Mouse (Mus musculus): ENCODE measurements around the gene Ncl. TPM values are rescaled to one million over a fixed set of nuclear protein-coding genes. Genes with fewer than 3 reads are reported as not detected.

Ncl gene
- polyA plus RNA-seq, 1 experiment from 2014 or later = 452 TPM

DNA sequence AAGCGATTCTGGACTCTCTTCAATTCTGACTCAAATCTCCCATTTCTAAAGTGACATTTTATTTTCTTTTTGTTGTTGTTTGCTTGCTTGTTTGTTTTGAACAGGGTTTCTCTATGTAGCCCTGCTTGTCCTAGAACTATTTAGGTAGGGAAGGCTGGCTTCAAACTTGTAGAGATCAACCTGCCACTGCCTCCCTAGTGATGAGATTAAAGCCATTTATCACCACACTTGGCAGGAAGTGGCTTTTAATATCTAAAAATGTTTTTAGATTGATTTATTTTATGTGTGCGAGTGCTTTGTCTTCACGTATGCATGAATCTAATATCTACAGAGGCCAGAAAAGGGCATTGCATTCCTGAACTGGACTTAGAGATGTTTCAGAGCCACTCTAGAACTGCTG, 34.0 kb upstream of the Ncl start:
- 92% methylated on average over 3 of the region's 3 CpGs for WGBS
- no peak for ATAC-seq (ENCODE audit: insufficient number of reproducible peaks, insufficient read depth, low FRiP score, low TSS enrichment, low read depth)
- no peaks in the 10 kb centered on the region for H3K27me3 ChIP-seq
- no peaks in the 10 kb centered on the region for H3K36me3 ChIP-seq
- no peak overlapping the region for H3K4me3 ChIP-seq
- H3K4me2 ChIP-seq = no peak overlapping the region
- no peak overlapping the region for H3K9ac ChIP-seq
- H3K4me1 ChIP-seq = peaks cover 3% of the 10 kb centered on the region
- no peak overlapping the region for H3K27ac ChIP-seq
- no peaks in the 10 kb centered on the region for H3K9me3 ChIP-seq

GRCm38 (mm10) chr1:86391425-86391824, 32.2 kb upstream of the Ncl start:
- H3K4me2 ChIP-seq = no peak overlapping the region
- WGBS = 50% methylated on average over 2 of the region's 2 CpGs
- H3K27ac ChIP-seq = no peak overlapping the region
- H3K9me3 ChIP-seq = no peaks in the 10 kb centered on the region
- H3K27me3 ChIP-seq = no peaks in the 10 kb centered on the region
- peaks cover 3% of the 10 kb centered on the region for H3K4me1 ChIP-seq
- no peaks in the 10 kb centered on the region for H3K36me3 ChIP-seq
- H3K9ac ChIP-seq = no peak overlapping the region
- no peak for ATAC-seq (ENCODE audit: insufficient number of reproducible peaks, insufficient read depth, low FRiP score, low TSS enrichment, low read depth)
- H3K4me3 ChIP-seq = no peak overlapping the region

- Histone ChIP-seq H3K4me2 (no peak overlapping the region), H3K9me3 (no peaks in the 10 kb centered on the region), H3K27ac (no peak overlapping the region), H3K9ac (0 out of 2 replicates have a peak overlapping the region, but pooled peaks have one; percentile 21), H3K4me3 (no peak overlapping the region), H3K36me3 (no peaks in the 10 kb centered on the region), H3K4me1 (peaks cover 3% of the 10 kb centered on the region), H3K27me3 (no peaks in the 10 kb centered on the region)
- WGBS = 3% methylated on average over 11 of the region's 11 CpGs
- no peak for ATAC-seq (ENCODE audit: insufficient number of reproducible peaks, insufficient read depth, low FRiP score, low TSS enrichment, low read depth)
These were observed 30.0 kb upstream of the Ncl start for GRCm38 (mm10) chr1:86389230-86389629.

DNA sequence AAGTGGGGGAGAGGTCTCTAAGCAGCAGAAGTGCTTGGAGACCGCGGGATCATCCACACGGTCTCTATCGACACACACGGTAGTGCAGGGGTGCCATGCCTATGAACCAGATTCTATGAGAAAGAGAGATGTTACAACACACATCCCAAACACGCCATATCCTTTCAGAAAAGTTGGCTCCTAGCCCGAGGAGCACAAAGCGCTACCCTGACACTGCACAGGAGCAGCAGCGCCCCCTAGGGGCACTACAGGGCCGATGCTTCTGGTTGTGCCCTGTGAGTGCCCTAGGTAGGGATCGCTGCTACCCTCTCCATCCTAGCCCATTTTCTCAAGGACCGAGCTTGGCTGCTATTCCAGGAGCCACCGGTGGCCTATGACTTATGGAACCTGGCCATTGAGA, 21.8 kb upstream of the Ncl start:
- ATAC-seq (ENCODE audit: insufficient number of reproducible peaks, insufficient read depth, low FRiP score, low TSS enrichment, low read depth) = no peak
- Histone ChIP-seq H3K9ac (no peak overlapping the region), H3K27me3 (no peaks in the 10 kb centered on the region), H3K4me1 (peaks cover 23% of the 10 kb centered on the region), H3K9me3 (no peaks in the 10 kb centered on the region), H3K36me3 (no peaks in the 10 kb centered on the region), H3K4me2 (peak overlapping the region; percentile 14; the same call in 1 of the 2 replicates), H3K27ac (no peak overlapping the region), H3K4me3 (no peak overlapping the region)
- 36% methylated on average over 13 of the region's 13 CpGs for WGBS

- no peaks in the 10 kb centered on the region for H3K27me3 ChIP-seq
- H3K4me1 ChIP-seq = peaks cover 23% of the 10 kb centered on the region
- 0 out of 2 replicates have a peak overlapping the region, but pooled peaks have one; percentile 5 for H3K4me2 ChIP-seq
- no peak overlapping the region for H3K4me3 ChIP-seq
- 61% methylated on average over 9 of the region's 9 CpGs for WGBS
- H3K9me3 ChIP-seq = no peaks in the 10 kb centered on the region
- ATAC-seq (ENCODE audit: insufficient number of reproducible peaks, insufficient read depth, low FRiP score, low TSS enrichment, low read depth) = no peak
- H3K9ac ChIP-seq = no peak overlapping the region
- peak overlapping the region; percentile 69; the same call in 1 of the 2 replicates for H3K27ac ChIP-seq
- H3K36me3 ChIP-seq = no peaks in the 10 kb centered on the region
These were observed 20.0 kb upstream of the Ncl start for GRCm38 (mm10) chr1:86379161-86379569.

- ATAC-seq (ENCODE audit: insufficient number of reproducible peaks, insufficient read depth, low FRiP score, low TSS enrichment, low read depth) = no peak
- Histone ChIP-seq H3K9ac (no peak overlapping the region), H3K9me3 (no peaks in the 10 kb centered on the region), H3K27ac (no peak overlapping the region), H3K36me3 (no peaks in the 10 kb centered on the region), H3K27me3 (no peaks in the 10 kb centered on the region), H3K4me2 (no peak overlapping the region), H3K4me1 (peaks cover 23% of the 10 kb centered on the region), H3K4me3 (no peak overlapping the region)
- 55% methylated on average over 6 of the region's 6 CpGs for WGBS
These were observed 19.5 kb upstream of the Ncl start for GRCm38 (mm10) chr1:86378662-86379061.

DNA sequence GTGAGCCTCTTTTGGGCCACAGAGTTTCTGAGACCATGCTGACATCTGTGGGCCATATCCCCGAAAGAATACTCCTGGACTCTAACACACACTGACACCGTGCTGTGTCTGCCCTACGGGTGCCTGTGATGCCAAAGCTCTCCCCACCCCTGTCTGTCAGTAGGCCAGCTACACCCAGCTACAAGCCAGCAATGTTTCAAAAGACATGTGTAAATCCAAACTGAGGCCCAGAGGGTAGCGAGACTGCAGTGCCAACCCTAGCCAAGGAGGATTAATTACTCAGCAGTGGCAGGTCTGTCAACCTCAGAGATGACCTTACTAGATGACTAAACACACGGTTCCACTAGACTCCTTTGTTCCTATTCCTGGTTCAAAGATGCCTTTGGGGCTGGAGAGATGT, 17.2 kb upstream of the Ncl start:
- peaks cover 23% of the 10 kb centered on the region for H3K4me1 ChIP-seq
- no peaks in the 10 kb centered on the region for H3K27me3 ChIP-seq
- no peak overlapping the region for H3K9ac ChIP-seq
- H3K4me2 ChIP-seq = no peak overlapping the region
- H3K4me3 ChIP-seq = no peak overlapping the region
- no peaks in the 10 kb centered on the region for H3K9me3 ChIP-seq
- 76% methylated on average over 5 of the region's 5 CpGs for WGBS
- H3K36me3 ChIP-seq = no peaks in the 10 kb centered on the region
- no peak overlapping the region for H3K27ac ChIP-seq
- no peak for ATAC-seq (ENCODE audit: insufficient number of reproducible peaks, insufficient read depth, low FRiP score, low TSS enrichment, low read depth)

DNA sequence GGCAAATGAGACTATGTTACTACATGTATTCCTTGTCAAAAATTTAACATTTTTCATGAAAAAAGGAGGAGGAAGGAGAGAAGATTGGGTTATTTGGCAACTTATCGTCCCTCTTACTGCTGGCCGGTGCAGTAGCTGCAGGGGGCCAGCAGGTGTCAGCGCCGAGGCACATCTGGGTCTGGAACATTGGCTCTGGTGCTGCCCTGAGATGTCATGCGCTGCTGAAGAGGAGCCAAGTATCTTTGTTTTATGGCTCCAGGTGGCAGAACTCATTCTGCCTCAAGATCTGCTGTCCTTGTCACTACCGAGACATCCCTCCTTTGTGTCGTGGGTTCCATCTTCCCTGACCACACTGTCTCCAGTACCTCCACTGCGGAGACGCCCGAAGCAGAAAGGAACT, 12.8 kb upstream of the Ncl start:
- 0 out of 2 replicates have a peak, but pooled peaks cover 3% of the 10 kb centered on the region for H3K4me1 ChIP-seq
- H3K36me3 ChIP-seq = no peaks in the 10 kb centered on the region
- ATAC-seq (ENCODE audit: insufficient number of reproducible peaks, insufficient read depth, low FRiP score, low TSS enrichment, low read depth) = no peak
- no peak overlapping the region for H3K4me2 ChIP-seq
- no peak overlapping the region for H3K9ac ChIP-seq
- 56% methylated on average over 10 of the region's 10 CpGs for WGBS
- H3K9me3 ChIP-seq = no peaks in the 10 kb centered on the region
- H3K27ac ChIP-seq = no peak overlapping the region
- no peak overlapping the region for H3K4me3 ChIP-seq
- no peaks in the 10 kb centered on the region for H3K27me3 ChIP-seq

DNA sequence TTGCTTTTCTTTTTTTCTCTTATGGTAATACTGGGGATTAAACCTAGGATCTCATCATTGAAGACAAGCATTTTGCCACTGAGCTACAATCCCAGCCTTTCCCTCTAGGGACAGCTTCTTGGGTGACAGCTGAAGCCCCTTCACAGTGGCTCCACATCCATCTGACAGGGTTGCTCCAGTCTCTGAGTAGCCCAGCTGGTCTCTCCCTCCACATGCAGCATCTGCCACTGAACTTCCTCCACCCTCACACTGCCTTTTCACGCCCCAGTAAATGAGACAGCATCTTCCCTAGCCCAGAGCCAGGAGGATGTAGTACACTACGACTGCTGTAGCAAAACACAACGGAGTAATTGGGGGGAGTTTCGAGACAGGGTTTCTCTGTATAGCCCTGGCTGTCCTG, 8.9 kb upstream of the Ncl start:
- H3K9me3 ChIP-seq = no peaks in the 10 kb centered on the region
- WGBS = 72% methylated on average over 4 of the region's 4 CpGs

GRCm38 (mm10) chr1:86363671-86364070, 4.5 kb upstream of the Ncl start:
- Histone ChIP-seq H3K4me2 (no peak overlapping the region), H3K4me1 (peaks cover 11% of the 10 kb centered on the region), H3K36me3 (no peaks in the 10 kb centered on the region), H3K9me3 (no peaks in the 10 kb centered on the region), H3K27ac (no peak overlapping the region), H3K9ac (no peak overlapping the region), H3K4me3 (no peak overlapping the region), H3K27me3 (no peaks in the 10 kb centered on the region)
- no peak for ATAC-seq (ENCODE audit: insufficient number of reproducible peaks, insufficient read depth, low FRiP score, low TSS enrichment, low read depth)
- 13% methylated on average over 6 of the region's 6 CpGs for WGBS

More for the DNA sequence above, 8.9 kb upstream of the Ncl start:
- Histone ChIP-seq H3K27me3 (no peaks in the 10 kb centered on the region), H3K36me3 (no peaks in the 10 kb centered on the region), H3K9ac (no peak overlapping the region), H3K4me3 (no peak overlapping the region), H3K27ac (no peak overlapping the region), H3K4me2 (no peak overlapping the region), H3K4me1 (no peaks in the 10 kb centered on the region)
- ATAC-seq (ENCODE audit: insufficient number of reproducible peaks, insufficient read depth, low FRiP score, low TSS enrichment, low read depth) = no peak

DNA sequence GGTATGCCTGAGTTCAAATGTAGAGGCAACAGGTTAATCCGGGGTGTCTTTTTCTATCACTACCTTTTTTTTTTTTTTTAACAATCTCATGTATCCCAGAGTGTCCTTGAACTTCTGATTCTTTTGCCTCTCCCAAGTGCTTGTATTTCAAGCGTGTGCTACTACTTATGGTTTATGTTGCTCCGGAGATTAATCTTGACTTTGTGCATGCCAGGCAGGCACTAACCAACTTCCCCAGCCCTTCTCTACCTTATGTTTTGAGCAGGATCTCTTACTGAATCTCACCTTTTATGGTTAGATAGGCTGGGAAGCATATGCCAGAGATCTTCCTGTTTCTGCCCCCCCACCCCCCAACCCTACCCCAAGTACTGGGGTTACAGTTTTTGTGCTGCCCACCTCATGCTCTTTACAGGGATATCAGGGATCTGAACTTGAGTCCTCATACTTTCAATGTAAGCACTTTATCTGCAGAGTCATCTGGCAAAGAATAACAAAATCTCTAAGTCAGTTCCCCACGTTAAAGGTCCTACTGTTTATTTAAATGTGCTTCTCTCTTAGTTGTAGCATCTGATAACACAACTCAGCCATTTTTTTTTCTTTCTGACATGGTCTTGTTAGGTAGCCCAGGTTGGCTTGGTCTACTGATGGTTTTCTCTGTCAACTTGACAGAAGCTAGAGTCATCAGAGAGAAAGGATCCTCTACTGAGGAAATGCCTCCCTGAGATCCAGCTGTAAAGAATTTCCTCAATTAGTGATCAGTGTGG, 2.8 kb upstream of the Ncl start:
- no peak overlapping the region for H3K27ac ChIP-seq
- 88% methylated on average over 4 of the region's 4 CpGs for WGBS

DNA sequence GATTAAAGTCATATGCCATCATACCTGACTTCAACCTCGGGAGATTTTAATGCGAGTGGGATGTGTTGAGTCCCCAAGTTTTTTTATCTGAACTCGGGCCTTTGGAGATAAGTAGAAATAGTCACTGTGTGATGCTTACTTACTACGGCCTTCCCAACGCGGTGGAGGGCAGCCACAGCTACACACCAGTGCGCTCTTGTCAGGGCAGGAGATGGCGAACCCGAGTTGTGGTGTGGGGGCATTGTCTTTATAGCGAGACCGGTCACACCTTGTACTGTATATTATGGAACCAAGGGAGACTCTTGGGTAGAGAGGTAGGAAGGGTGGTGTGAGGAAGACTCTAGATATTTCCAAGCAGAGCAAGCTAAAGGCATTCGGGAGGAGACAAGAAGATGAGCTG, 1.2 kb upstream of the Ncl start:
- peak overlapping the region; percentile 89 for H3K4me3 ChIP-seq
- no peaks in the 10 kb centered on the region for H3K9me3 ChIP-seq
- WGBS = 22% methylated on average over 12 of the region's 12 CpGs
- ATAC-seq (ENCODE audit: insufficient number of reproducible peaks, insufficient read depth, low FRiP score, low TSS enrichment, low read depth) = no peak
- no peak overlapping the region for H3K27ac ChIP-seq
- no peaks in the 10 kb centered on the region for H3K27me3 ChIP-seq
- H3K36me3 ChIP-seq = peaks cover 22% of the 10 kb centered on the region
- H3K4me1 ChIP-seq = peaks cover 22% of the 10 kb centered on the region
- H3K4me2 ChIP-seq = peak overlapping the region; percentile 86
- peak overlapping the region; percentile 94 for H3K9ac ChIP-seq

More for the DNA sequence above, 2.8 kb upstream of the Ncl start:
- H3K4me2 ChIP-seq = no peak overlapping the region
- no peak overlapping the region for H3K9ac ChIP-seq
- no peak for ATAC-seq (ENCODE audit: insufficient number of reproducible peaks, insufficient read depth, low FRiP score, low TSS enrichment, low read depth)
- H3K9me3 ChIP-seq = no peaks in the 10 kb centered on the region
- H3K4me1 ChIP-seq = peaks cover 20% of the 10 kb centered on the region
- peaks cover 6% of the 10 kb centered on the region for H3K36me3 ChIP-seq
- no peaks in the 10 kb centered on the region for H3K27me3 ChIP-seq
- H3K4me3 ChIP-seq = no peak overlapping the region
